Mouse (Mus musculus): ENCODE data around the gene Ints11.

- TF ChIP-seq GATA1 (IDR thresholded peaks at IDR 0.05; ENCODE audit: borderline replicate concordance, low read length) (no peak), FLI1 (IDR thresholded peaks at IDR 0.05; ENCODE audit: low read length) (no peak)
Observed at GRCm38 (mm10) chr4:155908281-155908680, 38.9 kb downstream of the Ints11 start.
